Mouse (Mus musculus) limb, embryonic 11.5 days (tissue): ENCODE results near the gene Ccdc153. TPM values are rescaled to one million over a fixed set of nuclear protein-coding genes. Genes with fewer than 3 reads are reported as not detected.

Experiments
- ATAC-seq: fragments of 200-750 bp; cut with Nextera tagmentation; 2 replicates; pipeline ENCODE4 v1.8.0; 2017; ENCODE audit warnings: low read depth; ENCODE audit not compliant: insufficient number of reproducible peaks, low FRiP score, low TSS enrichment
- DNase-seq: peaks from one replicate; pipeline ENCODE4 v3.0.0-alpha.2; 2015; ENCODE audit warnings: low spot score
- H3K27ac ChIP-seq: fragments of 300-500 bp; sonication (generic); replicated peaks from 2 replicates; pipeline ENCODE4 v1.5.1; 2014; ENCODE audit warnings: low read depth, mild to moderate bottlenecking, low read length
- H3K27me3 ChIP-seq: fragments of 300-500 bp; sonication (generic); 2 replicates; pipeline ENCODE4 v1.6.1; 2014; ENCODE audit warnings: mild to moderate bottlenecking, low read length, mixed read lengths; ENCODE audit not compliant: control insufficient read depth, insufficient read depth
- H3K36me3 ChIP-seq: fragments of 300-500 bp; sonication (generic); 2 replicates; pipeline ENCODE4 v1.6.1; 2014; ENCODE audit warnings: mild to moderate bottlenecking, low read length, moderate library complexity, mixed read lengths; ENCODE audit not compliant: control insufficient read depth, insufficient read depth
- H3K4me1 ChIP-seq: fragments of 300-500 bp; sonication (generic); 2 replicates; pipeline ENCODE4 v1.6.1; 2014; ENCODE audit warnings: low read length, mixed read lengths; ENCODE audit not compliant: control insufficient read depth, insufficient read depth
- H3K4me2 ChIP-seq: fragments of 300-500 bp; sonication (generic); 2 replicates; pipeline ENCODE4 v1.6.1; 2014; ENCODE audit warnings: low read depth, mild to moderate bottlenecking, moderate library complexity; ENCODE audit not compliant: severe bottlenecking
- H3K4me3 ChIP-seq: fragments of 300-500 bp; sonication (generic); 2 replicates; pipeline ENCODE4 v1.5.1; 2014; ENCODE audit warnings: low read depth, low read length
- H3K9ac ChIP-seq: fragments of 300-500 bp; sonication (generic); 2 replicates; pipeline ENCODE4 v1.6.1; 2014; ENCODE audit warnings: mild to moderate bottlenecking, low read length
- H3K9me3 ChIP-seq: fragments of 300-500 bp; sonication (generic); 2 replicates; pipeline ENCODE4 v1.6.1; 2016; ENCODE audit warnings: low read length; ENCODE audit not compliant: control insufficient read depth
- WGBS: fragments of 180-500 bp; shearing (Covaris S2); extraction: QIAGEN DNeasy Blood & Tissue Kit; methylation state at CpG from one replicate; pipeline ENCODE4 v1.1.7; 2014; 5-methylcytosine and 5-hydroxymethylcytosine counted together
- polyA plus RNA-seq: library from polyadenylated mRNA; unstranded; fragments of >200 nt; fragmentation: Nextera tagmentation; extraction: Ambion mirVana; gene quantifications from 2 replicates; pipeline ENCODE4 v1.2.1, GENCODE M21; 2014

Ccdc153 gene
- polyA plus RNA-seq, 1 experiment from 2014 or later: not detected

- ATAC-seq (no peak), DNase-seq (peak; percentile 54)
- Histone ChIP-seq H3K4me2 (peak overlapping the region; percentile 52), H3K27me3 (no peaks in the 10 kb centered on the region), H3K36me3 (no peaks in the 10 kb centered on the region), H3K9ac (no peak overlapping the region; the same call in 1 of the 2 replicates), H3K9me3 (no peaks in the 10 kb centered on the region), H3K4me1 (peaks cover 7% of the 10 kb centered on the region; the same call in 1 of the 2 replicates), H3K4me3 (0 out of 2 replicates have a peak overlapping the region, but pooled peaks have one; percentile 85), H3K27ac (no peak overlapping the region)
- 28% methylated on average over 19 of the region's 19 CpGs for WGBS
These were observed 5.7 kb upstream of the Ccdc153 start for GRCm38 (mm10) chr9:44234479-44235427.

- H3K27ac ChIP-seq: no peak overlapping the region
- WGBS: 73% methylated on average over 4 of the region's 4 CpGs
These were observed 3.9 kb upstream of the Ccdc153 start for GRCm38 (mm10) chr9:44236601-44237000.

GRCm38 (mm10) chr9:44237128-44237527 lies 3.3 kb upstream of the Ccdc153 start:
- H3K9ac ChIP-seq: no peak overlapping the region
- WGBS: 66% methylated on average over 4 of the region's 4 CpGs
- H3K4me3 ChIP-seq: no peak overlapping the region
- no peak overlapping the region for H3K27ac ChIP-seq
- ATAC-seq (no peak), DNase-seq (peak; percentile 34)
- H3K27me3 ChIP-seq: no peaks in the 10 kb centered on the region
- peaks cover 3% of the 10 kb centered on the region; the same call in 1 of the 2 replicates for H3K4me1 ChIP-seq
- no peaks in the 10 kb centered on the region for H3K9me3 ChIP-seq
- no peaks in the 10 kb centered on the region for H3K36me3 ChIP-seq
- H3K4me2 ChIP-seq: no peak overlapping the region

More at GRCm38 (mm10) chr9:44236601-44237000, 3.9 kb upstream of the Ccdc153 start:
- no peaks in the 10 kb centered on the region for H3K9me3 ChIP-seq
- no peaks in the 10 kb centered on the region for H3K27me3 ChIP-seq
- no peak for ATAC-seq
- H3K4me3 ChIP-seq: no peak overlapping the region
- no peak overlapping the region for H3K9ac ChIP-seq
- no peak for DNase-seq
- peaks cover 7% of the 10 kb centered on the region; the same call in 1 of the 2 replicates for H3K4me1 ChIP-seq
- H3K4me2 ChIP-seq: no peak overlapping the region
- H3K36me3 ChIP-seq: no peaks in the 10 kb centered on the region

- ATAC-seq: no peak
- no peak overlapping the region for H3K4me3 ChIP-seq
- H3K36me3 ChIP-seq: no peaks in the 10 kb centered on the region
- DNase-seq: no peak
- no peaks in the 10 kb centered on the region for H3K9me3 ChIP-seq
- H3K27me3 ChIP-seq: no peaks in the 10 kb centered on the region
- no peak overlapping the region for H3K27ac ChIP-seq
- H3K4me2 ChIP-seq: no peak overlapping the region
- 78% methylated on average over 17 of the region's 17 CpGs for WGBS
- H3K9ac ChIP-seq: no peak overlapping the region
- H3K4me1 ChIP-seq: no peaks in the 10 kb centered on the region
These were observed 1.8 kb upstream of the Ccdc153 start for GRCm38 (mm10) chr9:44238501-44239190.

GRCm38 (mm10) chr9:44239447-44239846 lies 1.0 kb upstream of the Ccdc153 start:
- H3K4me3 ChIP-seq: no peak overlapping the region
- no peak overlapping the region for H3K27ac ChIP-seq
- no peaks in the 10 kb centered on the region for H3K4me1 ChIP-seq
- H3K9me3 ChIP-seq: no peaks in the 10 kb centered on the region
- WGBS: 12% methylated on average over 5 of the region's 5 CpGs
- H3K36me3 ChIP-seq: no peaks in the 10 kb centered on the region
- ATAC-seq (no peak), DNase-seq (peak; percentile 81)
- no peak overlapping the region for H3K9ac ChIP-seq
- H3K27me3 ChIP-seq: no peaks in the 10 kb centered on the region
- H3K4me2 ChIP-seq: no peak overlapping the region

GRCm38 (mm10) chr9:44240911-44241310 lies 435 bp downstream of the Ccdc153 start:
- 65% methylated on average over 5 of the region's 5 CpGs for WGBS
- H3K36me3 ChIP-seq: no peaks in the 10 kb centered on the region
- ATAC-seq: no peak
- H3K27ac ChIP-seq: no peak overlapping the region
- H3K4me1 ChIP-seq: no peaks in the 10 kb centered on the region
- H3K4me2 ChIP-seq: no peak overlapping the region
- H3K9me3 ChIP-seq: no peaks in the 10 kb centered on the region
- DNase-seq: no peak
- no peaks in the 10 kb centered on the region for H3K27me3 ChIP-seq
- no peak overlapping the region for H3K4me3 ChIP-seq
- H3K9ac ChIP-seq: no peak overlapping the region

GRCm38 (mm10) chr9:44241418-44241817 lies 942 bp downstream of the Ccdc153 start:
- Histone ChIP-seq H3K9me3 (no peaks in the 10 kb centered on the region), H3K27me3 (no peaks in the 10 kb centered on the region), H3K9ac (no peak overlapping the region), H3K4me1 (no peaks in the 10 kb centered on the region), H3K27ac (no peak overlapping the region), H3K36me3 (no peaks in the 10 kb centered on the region), H3K4me3 (no peak overlapping the region), H3K4me2 (no peak overlapping the region)
- 67% methylated on average over 9 of the region's 9 CpGs for WGBS
- ATAC-seq (no peak), DNase-seq (no peak)

GRCm38 (mm10) chr9:44243621-44244020 lies 3.1 kb downstream of the Ccdc153 start:
- H3K36me3 ChIP-seq: no peaks in the 10 kb centered on the region
- no peak overlapping the region for H3K4me2 ChIP-seq
- H3K27ac ChIP-seq: no peak overlapping the region
- DNase-seq (no peak), ATAC-seq (no peak)
- no peak overlapping the region for H3K9ac ChIP-seq
- no peaks in the 10 kb centered on the region for H3K27me3 ChIP-seq
- 68% methylated on average over 2 of the region's 2 CpGs for WGBS
- no peaks in the 10 kb centered on the region for H3K9me3 ChIP-seq
- no peaks in the 10 kb centered on the region for H3K4me1 ChIP-seq
- no peak overlapping the region for H3K4me3 ChIP-seq
